Mouse (Mus musculus): ENCODE measurements around the gene Tsga10. TPM values are rescaled to one million over a fixed set of nuclear protein-coding genes. Genes with fewer than 3 reads are reported as not detected.
A peak's percentile ranks its signal among the peaks of the same experiment; 100 is the strongest.

The Tsga10 gene
- total RNA-seq, 2 experiments from 2014 or later, result 16.0 to 20.2 TPM

GRCm38 (mm10) chr1:37864511-37865400 lies 1.5 kb downstream of the Tsga10 start:
- peak; percentile 99 for DNase-seq (ENCODE audit: low spot score in 2 of 2)

- DNase-seq (ENCODE audit: low spot score in 2 of 2), result peak; percentile 27 to 49
Measured at GRCm38 (mm10) chr1:37850696-37851095, 15.5 kb downstream of the Tsga10 start.

- DNase-seq (ENCODE audit: low spot score in 2 of 2), result no peak
Measured at GRCm38 (mm10) chr1:37846878-37847277, 19.4 kb downstream of the Tsga10 start.

- DNase-seq (ENCODE audit: low spot score in 2 of 2), result no peak
Measured at GRCm38 (mm10) chr1:37831681-37832080, 34.5 kb downstream of the Tsga10 start.

- DNase-seq (ENCODE audit: low spot score in 2 of 2), result peak in 1 of 2 experiments; percentile 9
Measured at GRCm38 (mm10) chr1:37802291-37802690, 63.9 kb downstream of the Tsga10 start.

GRCm38 (mm10) chr1:37800298-37800697 lies 65.9 kb downstream of the Tsga10 start:
- no peak for DNase-seq (ENCODE audit: low spot score in 2 of 2)

GRCm38 (mm10) chr1:37799505-37799904 lies 66.7 kb downstream of the Tsga10 start:
- DNase-seq (ENCODE audit: low spot score in 2 of 2), result no peak

GRCm38 (mm10) chr1:37759407-37759806 lies 106.8 kb downstream of the Tsga10 start:
- DNase-seq (ENCODE audit: low spot score in 2 of 2), result no peak

GRCm38 (mm10) chr1:37744650-37745259 lies 121.5 kb downstream of the Tsga10 start:
- DNase-seq (ENCODE audit: low spot score in 2 of 2), result peak; percentile 31 to 36

GRCm38 (mm10) chr1:37742602-37743270 lies 123.5 kb downstream of the Tsga10 start:
- peak in 1 of 2 experiments; percentile 19 for DNase-seq (ENCODE audit: low spot score in 2 of 2)

GRCm38 (mm10) chr1:37742126-37742525 lies 124.1 kb downstream of the Tsga10 start:
- peak in 1 of 2 experiments; percentile 12 for DNase-seq (ENCODE audit: low spot score in 2 of 2)

- no peak for DNase-seq (ENCODE audit: low spot score in 2 of 2)
Measured at GRCm38 (mm10) chr1:37740161-37740802, 125.9 kb downstream of the Tsga10 start.

- DNase-seq (ENCODE audit: low spot score in 2 of 2), result no peak
Measured at GRCm38 (mm10) chr1:37738895-37739294, 127.3 kb downstream of the Tsga10 start.

- DNase-seq (ENCODE audit: low spot score in 2 of 2), result no peak
Measured at GRCm38 (mm10) chr1:37737045-37737444, 129.2 kb downstream of the Tsga10 start.

GRCm38 (mm10) chr1:37735932-37736331 lies 130.3 kb downstream of the Tsga10 start:
- no peak for DNase-seq (ENCODE audit: low spot score in 2 of 2)

GRCm38 (mm10) chr1:37734841-37735240 lies 131.4 kb downstream of the Tsga10 start:
- DNase-seq (ENCODE audit: low spot score in 2 of 2), result no peak

GRCm38 (mm10) chr1:37729353-37729752 lies 136.9 kb downstream of the Tsga10 start:
- no peak for DNase-seq (ENCODE audit: low spot score in 2 of 2)

- DNase-seq (ENCODE audit: low spot score in 2 of 2), result no peak
Measured at GRCm38 (mm10) chr1:37728053-37728452, 138.2 kb downstream of the Tsga10 start.

GRCm38 (mm10) chr1:37727186-37727585 lies 139.0 kb downstream of the Tsga10 start:
- DNase-seq (ENCODE audit: low spot score in 2 of 2), result no peak

GRCm38 (mm10) chr1:37726426-37726825 lies 139.8 kb downstream of the Tsga10 start:
- DNase-seq (ENCODE audit: low spot score in 2 of 2), result peak; percentile 45 to 63

GRCm38 (mm10) chr1:37725880-37726279 lies 140.3 kb downstream of the Tsga10 start:
- peak; percentile 51 to 75 for DNase-seq (ENCODE audit: low spot score in 2 of 2)
